Mouse (Mus musculus) cerebellum, adult 2 months (tissue): ENCODE results near the gene Haspin.

Experiments used
- CTCF ChIP-seq: fragments of 200-500 bp; IDR thresholded peaks from 2 replicates; pipeline ENCODE4 v1.5.1; 2011; ENCODE audit warnings: low read depth, mild to moderate bottlenecking, control low read depth, low read length, moderate library complexity, borderline replicate concordance; ENCODE audit not compliant: insufficient read depth
- POLR2A ChIP-seq: fragments of 200-500 bp; IDR thresholded peaks from 2 replicates; pipeline ENCODE4 v1.6.1; 2011; ENCODE audit warnings: low read length, control low read depth, borderline replicate concordance; ENCODE audit not compliant: insufficient read depth

DNA sequence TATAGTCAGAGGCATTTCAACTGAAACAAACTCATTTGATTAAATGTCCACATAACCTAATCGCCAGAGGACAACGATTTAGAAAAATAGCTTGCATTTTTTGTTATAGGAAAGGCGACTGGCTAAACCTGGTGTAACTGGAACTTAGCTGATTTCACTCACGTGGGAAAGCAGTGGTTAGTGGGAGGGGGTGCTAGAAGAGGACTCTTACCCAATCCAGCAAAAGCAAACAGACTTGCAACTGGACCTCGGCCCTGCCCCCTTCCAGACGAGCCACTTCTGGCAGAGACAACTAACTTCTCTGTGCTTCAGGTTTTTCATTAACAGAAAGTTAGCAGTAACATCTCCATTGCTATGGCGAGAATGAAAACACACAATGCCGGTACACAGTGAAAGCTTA, 37.5 kb upstream of the Haspin start:
- TF ChIP-seq CTCF = no peak
- no peak for TF ChIP-seq POLR2A
